Mouse (Mus musculus) lung, postnatal 0 days (tissue): Measurements from ENCODE around the gene Cyren. TPM values are rescaled to one million over a fixed set of nuclear protein-coding genes. Genes with fewer than 3 reads are reported as not detected.

Experiments used
- ATAC-seq: fragments of 200-750 bp; cut with Nextera tagmentation; 2 replicates; pipeline ENCODE4 v1.8.0; 2017; ENCODE audit warnings: moderate library complexity
- DNase-seq: peaks from one replicate; pipeline ENCODE4 v3.0.0-alpha.2; 2016; ENCODE audit warnings: low spot score
- H3K27ac ChIP-seq: fragments of 300-500 bp; sonication (generic); 2 replicates; pipeline ENCODE4 v1.5.1; 2014; ENCODE audit warnings: antibody characterized with exemption, mild to moderate bottlenecking, low read length, mixed read lengths
- H3K27me3 ChIP-seq: fragments of 300-500 bp; sonication (generic); replicated peaks from 2 replicates; pipeline ENCODE4 v1.6.1; 2014; ENCODE audit warnings: low read length, mixed read lengths; ENCODE audit not compliant: insufficient read depth
- H3K36me3 ChIP-seq: fragments of 300-500 bp; sonication (generic); 2 replicates; pipeline ENCODE4 v1.6.1; 2014; ENCODE audit warnings: low read length, mixed read lengths; ENCODE audit not compliant: insufficient read depth
- H3K4me1 ChIP-seq: fragments of 300-500 bp; sonication (generic); 2 replicates; pipeline ENCODE4 v1.6.1; 2014; ENCODE audit warnings: antibody characterized with exemption, low read depth, low read length, mixed read lengths; ENCODE audit not compliant: insufficient read depth
- H3K4me2 ChIP-seq: fragments of 300-500 bp; sonication (generic); replicated peaks from 2 replicates; pipeline ENCODE4 v1.6.1; 2014; ENCODE audit warnings: low read depth, mild to moderate bottlenecking, low read length, moderate library complexity, mixed read lengths
- H3K4me3 ChIP-seq: fragments of 300-500 bp; sonication (generic); 2 replicates; pipeline ENCODE4 v1.5.1; 2014; ENCODE audit warnings: low read depth, low read length
- H3K9ac ChIP-seq: fragments of 300-500 bp; sonication (generic); replicated peaks from 2 replicates; pipeline ENCODE4 v1.6.1; 2014; ENCODE audit warnings: low read depth, mild to moderate bottlenecking
- H3K9me3 ChIP-seq: fragments of 300-500 bp; sonication (generic); 2 replicates; pipeline ENCODE4 v1.6.1; 2016; ENCODE audit warnings: low read length, mixed read lengths
- CTCF ChIP-seq: IDR thresholded peaks from 2 replicates; pipeline ENCODE4 v1.5.1; 2016; ENCODE audit warnings: antibody characterized with exemption, mild to moderate bottlenecking
- EP300 ChIP-seq: IDR thresholded peaks from 2 replicates; pipeline ENCODE4 v1.6.1; 2016; ENCODE audit warnings: antibody characterized with exemption, mild to moderate bottlenecking, control low read depth
- WGBS: fragments of 180-500 bp; shearing (Covaris S2); extraction: QIAGEN DNeasy Blood & Tissue Kit; methylation state at CpG from one replicate; pipeline ENCODE4 v1.1.7; 2014; 5-methylcytosine and 5-hydroxymethylcytosine counted together
- polyA plus RNA-seq: library from polyadenylated mRNA; unstranded; fragments of >200 nt; fragmentation: Nextera tagmentation; extraction: Ambion mirVana; gene quantifications from 2 replicates; pipeline ENCODE4 v1.2.1, GENCODE M21; 2015

Cyren gene
- polyA plus RNA-seq, 1 experiment from 2014 or later: 12.6 TPM

- H3K27ac ChIP-seq: peak overlapping the region; percentile 95; the same call in 1 of the 2 replicates
- TF ChIP-seq CTCF: no peak
- no peak for TF ChIP-seq EP300
- peaks cover 12% of the 10 kb centered on the region; the same call in 1 of the 2 replicates for H3K4me1 ChIP-seq
- no peaks in the 10 kb centered on the region for H3K27me3 ChIP-seq
- no peak overlapping the region for H3K9ac ChIP-seq
- no peaks in the 10 kb centered on the region for H3K9me3 ChIP-seq
- DNase-seq: no peak
- ATAC-seq: no peak
- no peak overlapping the region for H3K4me3 ChIP-seq
- peaks cover 5% of the 10 kb centered on the region; the same call in 1 of the 2 replicates for H3K36me3 ChIP-seq
- 23% methylated on average over 2 of the region's 2 CpGs for WGBS
- peak overlapping the region; percentile 68 for H3K4me2 ChIP-seq
These were observed 1.1 kb downstream of the Cyren start for GRCm38 (mm10) chr6:34876835-34877156.

GRCm38 (mm10) chr6:34875966-34876834, 1.7 kb downstream of the Cyren start:
- Histone ChIP-seq H3K36me3 (peaks cover 5% of the 10 kb centered on the region; the same call in 1 of the 2 replicates), H3K4me3 (no peak overlapping the region), H3K4me1 (peaks cover 12% of the 10 kb centered on the region; the same call in 1 of the 2 replicates), H3K9me3 (no peaks in the 10 kb centered on the region), H3K27ac (peak overlapping the region; percentile 95), H3K4me2 (no peak overlapping the region), H3K9ac (no peak overlapping the region), H3K27me3 (no peaks in the 10 kb centered on the region)
- DNase-seq (peak; percentile 30), ATAC-seq (no peak)
- TF ChIP-seq CTCF (peak; percentile 54), EP300 (no peak)
- 44% methylated on average over 12 of the region's 12 CpGs for WGBS

DNA sequence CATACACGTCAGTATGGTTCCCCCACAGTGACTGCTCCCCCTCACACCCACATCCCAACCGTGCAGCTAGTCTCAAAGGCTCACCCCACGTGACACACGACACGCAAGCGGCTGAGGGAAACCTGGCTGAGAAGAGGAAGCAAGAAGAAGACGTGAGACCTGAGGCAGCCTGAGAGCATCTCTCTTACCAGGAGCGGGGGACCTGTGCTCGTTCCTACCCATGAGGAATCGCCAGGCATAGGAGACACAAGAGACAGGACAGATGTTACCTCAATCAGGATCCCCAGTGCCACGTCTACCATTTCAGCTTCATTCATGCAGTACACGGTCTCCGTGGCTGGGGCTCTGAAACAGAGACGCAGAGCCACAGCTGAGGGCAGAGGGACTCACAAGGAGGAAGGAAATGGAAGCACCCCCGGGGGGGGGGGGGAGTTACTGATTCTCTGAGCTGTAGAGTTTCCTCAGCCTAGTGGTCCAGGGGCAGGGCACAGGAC, 2.5 kb downstream of the Cyren start:
- Histone ChIP-seq H3K36me3 (peaks cover 5% of the 10 kb centered on the region; the same call in 1 of the 2 replicates), H3K9me3 (no peaks in the 10 kb centered on the region), H3K27me3 (no peaks in the 10 kb centered on the region), H3K4me3 (no peak overlapping the region), H3K27ac (peak overlapping the region; percentile 89), H3K4me2 (peak overlapping the region; percentile 27), H3K9ac (no peak overlapping the region; the same call in 1 of the 2 replicates), H3K4me1 (peaks cover 12% of the 10 kb centered on the region; the same call in 1 of the 2 replicates)
- TF ChIP-seq EP300 (no peak), CTCF (no peak)
- no peak for ATAC-seq
- WGBS: 72% methylated on average over 14 of the region's 15 CpGs
- no peak for DNase-seq

DNA sequence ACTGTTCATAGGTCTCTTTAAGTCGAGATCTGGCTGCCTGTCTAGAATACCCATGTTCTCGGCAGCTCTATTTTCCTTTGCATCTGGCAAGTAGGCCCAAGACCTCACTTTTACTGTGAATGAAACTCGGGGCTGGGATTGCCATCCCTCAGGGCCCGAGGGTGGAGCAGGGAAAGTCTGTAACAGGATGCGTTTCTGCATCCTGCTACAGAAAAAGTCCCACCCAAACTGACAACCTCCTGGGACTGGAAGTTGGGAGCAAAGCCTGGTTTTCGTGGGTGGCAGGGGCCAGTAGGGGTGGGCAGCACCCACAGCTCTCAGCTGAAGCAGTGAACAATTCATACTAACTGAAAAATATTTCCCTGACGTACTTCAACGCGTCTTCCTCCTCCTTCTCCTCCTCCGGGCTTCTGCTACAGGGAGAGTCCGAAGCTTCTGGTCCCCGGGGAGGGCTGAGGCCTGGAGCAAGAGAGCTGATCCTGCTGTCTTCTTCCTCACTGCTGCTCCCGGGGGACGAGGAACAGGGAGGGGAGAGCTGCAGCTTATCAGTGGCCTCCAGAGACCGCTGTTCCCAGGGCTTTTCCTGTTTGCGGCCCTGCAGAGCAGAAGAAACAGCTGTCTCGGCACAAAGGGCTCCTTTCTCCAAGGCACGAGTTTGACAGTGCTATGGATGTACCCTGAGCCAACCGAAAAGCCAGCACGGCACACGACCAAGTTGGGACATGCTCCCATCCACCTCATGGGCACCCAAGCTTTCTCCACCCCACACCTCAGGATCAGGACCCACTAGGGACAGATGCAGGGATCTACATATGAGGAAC, 3.5 kb downstream of the Cyren start:
- ATAC-seq: peak; percentile 43
- Histone ChIP-seq H3K9me3 (no peaks in the 10 kb centered on the region), H3K4me3 (no peak overlapping the region), H3K4me1 (peaks cover 19% of the 10 kb centered on the region; the same call in 1 of the 2 replicates), H3K36me3 (peaks cover 5% of the 10 kb centered on the region; the same call in 1 of the 2 replicates), H3K27me3 (no peaks in the 10 kb centered on the region), H3K9ac (0 out of 2 replicates have a peak overlapping the region, but pooled peaks have one; percentile 16), H3K27ac (peak overlapping the region; percentile 89), H3K4me2 (peak overlapping the region; percentile 27; the same call in 1 of the 2 replicates)
- peak; percentile 79 for DNase-seq
- 39% methylated on average over 21 of the region's 21 CpGs for WGBS
- TF ChIP-seq CTCF (peak; percentile 63), EP300 (peak; percentile 70; the same call in 1 of the 2 replicates)

DNA sequence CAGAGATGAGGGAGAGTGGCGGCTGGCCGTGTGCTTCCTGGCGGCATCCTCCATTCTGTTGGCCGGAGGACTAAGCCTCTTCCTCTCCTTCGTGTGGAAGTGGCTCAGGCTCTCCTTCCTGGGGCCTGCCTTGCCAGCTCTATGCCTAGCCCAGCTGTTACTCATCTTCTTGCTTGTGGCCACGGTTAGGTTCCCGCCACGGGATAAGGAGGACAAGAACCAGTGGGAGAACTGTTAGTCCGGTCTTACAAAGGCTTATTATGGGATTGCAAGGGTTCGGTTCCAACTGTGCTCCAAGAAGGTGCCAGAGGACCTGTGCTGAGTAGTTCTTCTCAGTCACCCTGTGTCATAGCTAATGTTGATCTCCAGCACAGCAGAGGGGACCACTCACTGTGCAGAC, 5.0 kb downstream of the Cyren start:
- Histone ChIP-seq H3K36me3 (peaks cover 5% of the 10 kb centered on the region; the same call in 1 of the 2 replicates), H3K9ac (no peak overlapping the region), H3K27me3 (no peaks in the 10 kb centered on the region), H3K27ac (peak overlapping the region; percentile 89), H3K9me3 (no peaks in the 10 kb centered on the region), H3K4me3 (no peak overlapping the region), H3K4me2 (no peak overlapping the region), H3K4me1 (peaks cover 32% of the 10 kb centered on the region; the same call in 1 of the 2 replicates)
- TF ChIP-seq EP300 (no peak), CTCF (no peak)
- WGBS: 75% methylated on average over 10 of the region's 10 CpGs
- DNase-seq (no peak), ATAC-seq (no peak)

DNA sequence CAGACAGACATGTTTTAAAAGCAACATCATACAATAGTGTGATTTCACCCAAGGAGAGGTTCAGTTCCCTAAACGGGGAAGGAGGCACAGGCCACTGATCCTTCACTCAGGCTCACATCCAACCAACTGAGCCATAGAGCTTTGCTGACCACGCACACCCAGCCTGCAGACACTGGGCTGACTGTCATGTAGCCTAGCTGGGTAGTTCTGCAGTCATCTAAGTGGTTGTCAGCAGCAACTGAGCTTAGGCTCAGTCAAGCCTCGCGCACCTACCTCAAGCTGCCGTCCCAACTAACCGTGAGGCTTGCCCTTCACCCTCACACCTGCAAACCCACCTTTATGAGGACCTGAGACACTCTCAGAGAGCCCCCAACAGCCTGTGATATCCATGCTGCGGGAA, 5.9 kb downstream of the Cyren start:
- H3K27ac ChIP-seq: no peak overlapping the region
- H3K9ac ChIP-seq: no peak overlapping the region
- DNase-seq (no peak), ATAC-seq (no peak)
- no peaks in the 10 kb centered on the region for H3K27me3 ChIP-seq
- no peak overlapping the region for H3K4me3 ChIP-seq
- H3K9me3 ChIP-seq: no peaks in the 10 kb centered on the region
- no peak overlapping the region for H3K4me2 ChIP-seq
- H3K4me1 ChIP-seq: peaks cover 36% of the 10 kb centered on the region; the same call in 1 of the 2 replicates
- H3K36me3 ChIP-seq: peaks cover 5% of the 10 kb centered on the region; the same call in 1 of the 2 replicates
- TF ChIP-seq CTCF: no peak
- TF ChIP-seq EP300: no peak
- WGBS: 88% methylated on average over 7 of the region's 7 CpGs
